Comparison of ENCODE assay signal across 8 mouse cellular contexts in the genomic region with DNA sequence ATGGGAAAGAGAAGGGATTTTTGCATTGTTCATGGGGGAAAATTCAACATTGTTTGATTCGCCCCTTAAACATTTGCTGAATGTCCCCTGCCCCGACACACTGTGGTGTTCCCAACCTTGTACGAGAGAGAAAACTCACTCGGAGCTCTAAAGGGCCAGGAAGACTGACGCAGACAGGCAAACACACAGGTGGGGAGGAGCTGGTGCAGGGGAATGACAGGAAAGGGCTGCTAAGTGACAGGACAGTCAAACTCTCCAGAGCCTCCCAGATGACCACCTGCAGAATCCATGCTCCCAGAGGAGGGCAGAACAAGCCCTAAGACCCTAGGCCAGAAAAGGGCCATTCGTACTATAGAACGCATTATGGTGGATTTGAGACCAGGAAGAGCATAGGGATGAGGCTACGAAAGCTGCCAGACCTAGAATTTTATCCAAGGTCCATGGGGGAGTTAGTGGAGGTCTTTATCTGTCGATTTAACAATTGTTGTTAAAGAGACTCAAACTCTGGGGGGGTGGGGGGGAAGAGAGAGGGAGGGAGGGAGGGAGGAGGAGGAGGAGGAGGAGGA.
DNase-seq lines count a peak whose midpoint lies in the region; ATAC-seq and TF ChIP-seq lines count a peak whose summit lies in the region.

No protein-coding gene starts in this region.

- H3K79me2 ChIP-seq in liver, adult 2 months (ENCODE audit: control insufficient read depth, insufficient read depth, low read length): no peaks in the 10 kb centered on the region

- H3K9me3 ChIP-seq in forebrain, embryonic 12.5 days: no peaks in the 10 kb centered on the region
- H3K9me3 ChIP-seq in limb, embryonic 15.5 days: no peaks in the 10 kb centered on the region

- H3K27ac ChIP-seq in liver, adult 2 months (replicated peaks; ENCODE audit: insufficient read depth, low read depth, low read length): 0 out of 2 replicates have a peak overlapping the region, but pooled peaks have one; percentile 3
- peak overlapping the region; percentile 90 for H3K27ac ChIP-seq in forebrain, embryonic 12.5 days
- H3K27ac ChIP-seq in limb, embryonic 15.5 days: no peak overlapping the region

- ATAC-seq in forebrain, embryonic 12.5 days (ENCODE audit: low FRiP score): peak; percentile 39
- ATAC-seq in limb, embryonic 15.5 days (ENCODE audit: insufficient number of reproducible peaks, low FRiP score, low TSS enrichment, low read depth): no peak
- ATAC-seq in CD4-positive, CD25-positive, alpha-beta regulatory T cell, adult 4 months: no peak

- no peak for TF ChIP-seq POLR2A in liver, adult 2 months (IDR thresholded peaks at IDR 0.05; ENCODE audit: extremely low read depth, insufficient read depth, low read length)

- no peak for DNase-seq in liver, adult 2 months (ENCODE audit: extremely low read depth, low read depth, low spot score)
- DNase-seq in liver: no peak
- DNase-seq in retina, postnatal 1 day: peak; percentile 52
- no peak for DNase-seq in ovary, adult 18-20 months (ENCODE audit: low spot score)
- DNase-seq in right cerebral cortex, postnatal 36 days (ENCODE audit: low spot score in 2 of 2): no peak

- no peak overlapping the region; the same call in 1 of the 2 replicates for H3K9ac ChIP-seq in liver, adult 2 months (ENCODE audit: low read depth, low read length)
- peak overlapping the region; percentile 51 for H3K9ac ChIP-seq in forebrain, embryonic 12.5 days
- H3K9ac ChIP-seq in limb, embryonic 15.5 days: no peak overlapping the region

- H3K27me3 ChIP-seq in liver, adult 2 months (ENCODE audit: control insufficient read depth, insufficient read depth, low read length): no peaks in the 10 kb centered on the region
- H3K27me3 ChIP-seq in forebrain, embryonic 12.5 days: 0 out of 2 replicates have a peak, but pooled peaks cover 3% of the 10 kb centered on the region
- no peaks in the 10 kb centered on the region; the same call in 1 of the 2 replicates for H3K27me3 ChIP-seq in limb, embryonic 15.5 days

- no peak overlapping the region for H3K4me3 ChIP-seq in liver, adult 2 months (ENCODE audit: insufficient read depth, low read depth, low read length)
- peak overlapping the region; percentile 36 for H3K4me3 ChIP-seq in forebrain, embryonic 12.5 days (replicated peaks)
- H3K4me3 ChIP-seq in limb, embryonic 15.5 days: peak overlapping the region; percentile 42

- TF ChIP-seq CTCF in liver, adult 2 months (IDR thresholded peaks at IDR 0.05; ENCODE audit: low read depth, low read length): no peak

- peaks cover 4% of the 10 kb centered on the region for H3K4me1 ChIP-seq in liver, adult 2 months (ENCODE audit: control insufficient read depth, insufficient read depth, low read length)
- H3K4me1 ChIP-seq in forebrain, embryonic 12.5 days: peaks cover 58% of the 10 kb centered on the region
- H3K4me1 ChIP-seq in limb, embryonic 15.5 days: peaks cover 8% of the 10 kb centered on the region

- H3K36me3 ChIP-seq in liver, adult 2 months (ENCODE audit: control insufficient read depth, insufficient read depth, low read length): no peaks in the 10 kb centered on the region
- no peaks in the 10 kb centered on the region for H3K36me3 ChIP-seq in forebrain, embryonic 12.5 days (replicated peaks)
- no peaks in the 10 kb centered on the region for H3K36me3 ChIP-seq in limb, embryonic 15.5 days

- 27% methylated on average over 9 of the region's 9 CpGs for WGBS in liver, adult 2 months
- 1% methylated on average over 9 of the region's 9 CpGs for WGBS in forebrain, embryonic 12.5 days
- WGBS in limb, embryonic 15.5 days: 15% methylated on average over 9 of the region's 9 CpGs

- H3K4me2 ChIP-seq in forebrain, embryonic 12.5 days: peak overlapping the region; percentile 61
- H3K4me2 ChIP-seq in limb, embryonic 15.5 days: peak overlapping the region; percentile 67
